Mouse (Mus musculus): ENCODE measurements at regions not wholly inside any gene's neighbourhood (a gene's known extent, or its start where the extent isn't known, plus 50 kb on each side); places are given as distances from the start of the nearest gene placed in this dataset.

GRCm38 (mm10) chr7:96078511-96078910 is 92.5 kb upstream of the Tenm4 start:
- H3K27ac ChIP-seq (ENCODE audit: insufficient read depth, low read depth) = no peak overlapping the region
- H3K79me2 ChIP-seq (replicated peaks; ENCODE audit: control insufficient read depth, extremely low read depth, insufficient read depth, poor library complexity, severe bottlenecking) = no peaks in the 10 kb centered on the region
- dilution Hi-C loops (cut with MboI; ENCODE audit: extremely low pct_ligation_motif_present, extremely low pct_unique_long_range_greater_than_20kb, low sequenced_read_pairs) = no loop called here
- peaks cover 4% of the 10 kb centered on the region for H3K9me3 ChIP-seq (replicated peaks; ENCODE audit: low read length)
- H3K36me3 ChIP-seq (replicated peaks in 1 of 2; ENCODE audit: control insufficient read depth in 1 of 2, insufficient read depth in 1 of 2, low read length in 1 of 2) = no peaks in the 10 kb centered on the region
- H3K9ac ChIP-seq (ENCODE audit: insufficient read depth, low read depth) = no peak overlapping the region
- DNase-seq (ENCODE audit: extremely low read depth) = no peak
- TF ChIP-seq EP300 (IDR thresholded peaks at IDR 0.05; ENCODE audit: low read length) = no peak
- no peak for TF ChIP-seq ETS1 (conservative IDR thresholded peaks at IDR 0.05; ENCODE audit: low read depth, low read length)
- no peak for TF ChIP-seq USF2 (conservative IDR thresholded peaks at IDR 0.05; ENCODE audit: low read depth, low read length)
- H3K27me3 ChIP-seq (replicated peaks) = no peaks in the 10 kb centered on the region
- H3K4me3 ChIP-seq (replicated peaks in 1 of 3; ENCODE audit: low read depth in 2 of 3, low read length in 2 of 3, poor library complexity in 1 of 3) = no peak overlapping the region
- no peaks in the 10 kb centered on the region for H3K4me1 ChIP-seq (ENCODE audit: control insufficient read depth in 1 of 2, insufficient read depth in 2 of 2)
- no peak overlapping the region for H3K4me2 ChIP-seq (ENCODE audit: insufficient read depth, low read depth, poor library complexity, severe bottlenecking)
- in situ Hi-C loops (cut with MboI; ENCODE audit: low pct_ligation_motif_present, low pct_unique_long_range_greater_than_20kb, low sequenced_read_pairs) = no loop called here

GRCm38 (mm10) chr7:96081676-96082075 is 89.4 kb upstream of the Tenm4 start:
- dilution Hi-C loops (cut with MboI; ENCODE audit: extremely low pct_ligation_motif_present, extremely low pct_unique_long_range_greater_than_20kb, low sequenced_read_pairs) = no loop called here
- Histone ChIP-seq H3K27ac (ENCODE audit: insufficient read depth, low read depth) (no peak overlapping the region), H3K36me3 (replicated peaks in 1 of 2; ENCODE audit: control insufficient read depth in 1 of 2, insufficient read depth in 1 of 2, low read length in 1 of 2) (no peaks in the 10 kb centered on the region), H3K4me2 (ENCODE audit: insufficient read depth, low read depth, poor library complexity, severe bottlenecking) (no peak overlapping the region), H3K9me3 (replicated peaks; ENCODE audit: low read length) (peaks cover 2% of the 10 kb centered on the region), H3K27me3 (replicated peaks) (peaks cover 5% of the 10 kb centered on the region), H3K79me2 (replicated peaks; ENCODE audit: control insufficient read depth, extremely low read depth, insufficient read depth, poor library complexity, severe bottlenecking) (no peaks in the 10 kb centered on the region), H3K4me3 (replicated peaks in 1 of 3; ENCODE audit: low read depth in 2 of 3, low read length in 2 of 3, poor library complexity in 1 of 3) (no peak overlapping the region), H3K9ac (ENCODE audit: insufficient read depth, low read depth) (no peak overlapping the region), H3K4me1 (ENCODE audit: control insufficient read depth in 1 of 2, insufficient read depth in 2 of 2) (no peaks in the 10 kb centered on the region)
- DNase-seq (ENCODE audit: extremely low read depth) = no peak
- no peak for TF ChIP-seq POLR2AphosphoS2 (IDR thresholded peaks at IDR 0.05; ENCODE audit: low read depth, low read length)
- no peak for TF ChIP-seq ETS1 (conservative IDR thresholded peaks at IDR 0.05; ENCODE audit: low read depth, low read length)
- TF ChIP-seq HCFC1 (IDR thresholded peaks at IDR 0.05; ENCODE audit: low read depth, low read length) = no peak
- no peak for TF ChIP-seq MYC (IDR thresholded peaks at IDR 0.05; ENCODE audit: low read depth, low read length)
- TF ChIP-seq IRF4 (IDR thresholded peaks at IDR 0.05; ENCODE audit: low read depth, low read length) = no peak
- TF ChIP-seq MXI1 (IDR thresholded peaks at IDR 0.05; ENCODE audit: low read depth, low read length) = no peak
- no peak for TF ChIP-seq ZKSCAN1 (IDR thresholded peaks at IDR 0.05; ENCODE audit: borderline replicate concordance, low read depth, low read length)
- TF ChIP-seq JUND (conservative IDR thresholded peaks at IDR 0.05; ENCODE audit: low read depth, low read length) = no peak
- no peak for TF ChIP-seq ELF1 (IDR thresholded peaks at IDR 0.05; ENCODE audit: low read depth, low read length)
- TF ChIP-seq GABPA (IDR thresholded peaks at IDR 0.05; ENCODE audit: insufficient replicate concordance, low read depth, low read length) = no peak
- TF ChIP-seq E2F4 (IDR thresholded peaks at IDR 0.05; ENCODE audit: insufficient replicate concordance, low read depth, low read length) = no peak
- TF ChIP-seq ZNF384 (IDR thresholded peaks at IDR 0.05; ENCODE audit: low read depth, low read length) = no peak
- no peak for TF ChIP-seq CHD1 (IDR thresholded peaks at IDR 0.05; ENCODE audit: low read depth, low read length)
- TF ChIP-seq POLR2A (IDR thresholded peaks at IDR 0.05; ENCODE audit: low read depth, low read length) = no peak
- TF ChIP-seq TBP (conservative IDR thresholded peaks at IDR 0.05; ENCODE audit: low read depth, low read length) = no peak
- no peak for TF ChIP-seq CTCF (conservative IDR thresholded peaks at IDR 0.05 in 1 of 2, IDR thresholded peaks at IDR 0.05 in 1 of 2; ENCODE audit: low read depth in 2 of 2, low read length in 2 of 2)
- in situ Hi-C loops (cut with MboI; ENCODE audit: low pct_ligation_motif_present, low pct_unique_long_range_greater_than_20kb, low sequenced_read_pairs) = no loop called here
